Mouse (Mus musculus) ES-E14 (cell line): ENCODE measurements around the gene Pacsin2.

Source experiments
- CHD2 ChIP-seq: IDR thresholded peaks from 2 replicates; pipeline ENCODE4 v1.6.1; 2014; ENCODE audit warnings: mild to moderate bottlenecking, low read depth, low read length, inconsistent platforms
- MAFK ChIP-seq: IDR thresholded peaks from 2 replicates; pipeline ENCODE4 v1.6.1; 2014; ENCODE audit warnings: mild to moderate bottlenecking, low read depth, low read length, inconsistent platforms; ENCODE audit not compliant: insufficient read depth
- ZC3H11A ChIP-seq: IDR thresholded peaks from 2 replicates; pipeline ENCODE4 v1.6.1; 2012; ENCODE audit warnings: low read depth, mild to moderate bottlenecking, inconsistent platforms, low read length, borderline replicate concordance

DNA sequence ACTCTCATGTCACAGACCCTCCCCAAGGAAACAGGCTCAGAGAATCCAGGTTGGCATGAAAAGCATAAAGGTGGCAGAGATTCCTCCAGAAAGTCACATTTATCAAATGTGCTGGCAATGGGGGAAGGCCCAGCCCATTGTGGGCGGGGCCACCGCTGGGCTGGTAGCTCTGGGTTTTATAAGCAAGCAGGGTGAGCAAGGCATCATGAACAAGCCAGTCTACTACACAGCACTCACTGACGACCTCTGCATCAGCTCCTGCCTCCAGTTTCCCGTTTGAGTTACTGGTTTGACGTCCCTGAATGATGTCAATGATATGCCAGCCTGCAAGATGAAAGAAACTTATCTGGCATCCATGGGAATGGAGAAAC, 10.0 kb upstream of the Pacsin2 start:
- TF ChIP-seq ZC3H11A (no peak), MAFK (no peak), CHD2 (no peak)
